8 mouse cellular contexts compared by ENCODE assay signal in genomic region chr7:79520222-79520710, GRCm38 (mm10). TPM values are rescaled to one million over a fixed set of nuclear protein-coding genes. Genes with fewer than 3 reads are reported as not detected.
DNase-seq lines count a peak whose midpoint lies in the region; ATAC-seq lines count a peak whose summit lies in the region.

No protein-coding gene starts in this region.

- H3K27me3 ChIP-seq in liver, embryonic 11.5 days (replicated peaks; ENCODE audit: control insufficient read depth, insufficient read depth, low read length) = peaks cover 79% of the 10 kb centered on the region
- peaks cover 55% of the 10 kb centered on the region for H3K27me3 ChIP-seq in intestine, embryonic 16.5 days (replicated peaks; ENCODE audit: control insufficient read depth, insufficient read depth, low read length)
- H3K27me3 ChIP-seq in neural tube, embryonic 12.5 days (replicated peaks) = peaks cover 2% of the 10 kb centered on the region

- peak; percentile 67 for DNase-seq in liver
- DNase-seq in liver, embryonic 11.5 days (ENCODE audit: low spot score) = no peak
- peak; percentile 79 for DNase-seq in cerebellum, adult 11-12 months
- DNase-seq in frontal cortex, postnatal 36 days (ENCODE audit: low spot score in 2 of 2) = peak; percentile 72 to 83

- no peaks in the 10 kb centered on the region for H3K9me3 ChIP-seq in liver, embryonic 11.5 days (ENCODE audit: control insufficient read depth, low read length)
- H3K9me3 ChIP-seq in intestine, embryonic 16.5 days (ENCODE audit: control insufficient read depth, low read length) = no peaks in the 10 kb centered on the region
- H3K9me3 ChIP-seq in neural tube, embryonic 12.5 days = no peaks in the 10 kb centered on the region

- no peak overlapping the region for H3K9ac ChIP-seq in liver, embryonic 11.5 days (ENCODE audit: low read depth, low read length)
- H3K9ac ChIP-seq in intestine, embryonic 16.5 days (ENCODE audit: low read depth, low read length) = no peak overlapping the region
- peak overlapping the region; percentile 2; the same call in 1 of the 2 replicates for H3K9ac ChIP-seq in neural tube, embryonic 12.5 days

- no peaks in the 10 kb centered on the region for H3K4me1 ChIP-seq in liver, embryonic 11.5 days (replicated peaks; ENCODE audit: control insufficient read depth, insufficient read depth, low read length)
- H3K4me1 ChIP-seq in intestine, embryonic 16.5 days (ENCODE audit: control insufficient read depth, insufficient read depth, low read length) = 0 out of 2 replicates have a peak, but pooled peaks cover 2% of the 10 kb centered on the region
- peaks cover 96% of the 10 kb centered on the region for H3K4me1 ChIP-seq in neural tube, embryonic 12.5 days

- no peak overlapping the region for H3K4me2 ChIP-seq in liver, embryonic 11.5 days
- H3K4me2 ChIP-seq in intestine, embryonic 16.5 days (ENCODE audit: low read depth, low read length) = no peak overlapping the region
- peak overlapping the region; percentile 8; the same call in 1 of the 2 replicates for H3K4me2 ChIP-seq in neural tube, embryonic 12.5 days (replicated peaks)

- WGBS in liver, embryonic 11.5 days = 36% methylated on average over 2 of the region's 2 CpGs
- WGBS in intestine, embryonic 16.5 days = 22% methylated on average over 2 of the region's 2 CpGs
- 16% methylated on average over 2 of the region's 2 CpGs for WGBS in neural tube, embryonic 12.5 days

- no peak overlapping the region for H3K27ac ChIP-seq in liver, embryonic 11.5 days (ENCODE audit: low read depth, low read length)
- no peak overlapping the region for H3K27ac ChIP-seq in intestine, embryonic 16.5 days (ENCODE audit: low read length)
- peak overlapping the region; percentile 99 for H3K27ac ChIP-seq in neural tube, embryonic 12.5 days

- no peak for ATAC-seq in liver, embryonic 11.5 days (replicated peaks; ENCODE audit: low FRiP score)
- ATAC-seq in intestine, embryonic 16.5 days = peak; percentile 70
- ATAC-seq in neural tube, embryonic 12.5 days (ENCODE audit: low FRiP score, low read depth) = peak; percentile 23
- ATAC-seq in megakaryocyte-erythroid progenitor cell, adult 5-6 weeks (replicated peaks; ENCODE audit: low FRiP score, low TSS enrichment, poor library complexity, severe bottlenecking) = no peak
- no peak for ATAC-seq in monocyte, adult 5-6 weeks (replicated peaks; ENCODE audit: insufficient number of reproducible peaks, low FRiP score, low TSS enrichment, poor library complexity, severe bottlenecking)

- H3K36me3 ChIP-seq in liver, embryonic 11.5 days (ENCODE audit: control insufficient read depth, insufficient read depth, low read length) = no peaks in the 10 kb centered on the region
- no peaks in the 10 kb centered on the region for H3K36me3 ChIP-seq in intestine, embryonic 16.5 days (ENCODE audit: control insufficient read depth, insufficient read depth, low read length)
- H3K36me3 ChIP-seq in neural tube, embryonic 12.5 days = peaks cover 18% of the 10 kb centered on the region

- no peak overlapping the region for H3K4me3 ChIP-seq in liver, embryonic 11.5 days (ENCODE audit: low read depth, low read length)
- H3K4me3 ChIP-seq in intestine, embryonic 16.5 days (ENCODE audit: low read length) = no peak overlapping the region
- H3K4me3 ChIP-seq in neural tube, embryonic 12.5 days = no peak overlapping the region

RNA-seq across cellular contexts. Expression of gene Polg, which starts 54.1 kb away (rescaled TPM):
- polyA plus RNA-seq in liver, embryonic 11.5 days (2014; fragmentation: Nextera tagmentation; extraction: Ambion mirVana) = 39.8 and 41.1 TPM in 2 replicates
- 39.1 and 42.8 TPM in 2 replicates for polyA plus RNA-seq in intestine, embryonic 16.5 days (2015; fragmentation: Nextera tagmentation; extraction: Ambion mirVana)
- polyA plus RNA-seq in neural tube, embryonic 12.5 days (2016; fragmentation: Nextera tagmentation; extraction: Ambion mirVana) = 45.6 and 48.5 TPM in 2 replicates
- total RNA-seq in megakaryocyte-erythroid progenitor cell, adult 5-6 weeks (2014; fragmentation: Nextera tagmentation) = 41.8 and 77.5 TPM in 2 replicates
- 40.8 and 90.7 TPM in 2 replicates for total RNA-seq in megakaryocyte-erythroid progenitor cell, adult 5-6 weeks (2017)
- total RNA-seq in monocyte, adult 5-6 weeks (2017) = 70.5 to 97.7 TPM (median 92.7 TPM) in 3 replicates

Comparison
In these comparisons a context has a peak if more than half of its experiments do, and no peak if none do; other contexts are left out.
1. ATAC-seq: peak in intestine, embryonic 16.5 days (single experiment) and neural tube, embryonic 12.5 days (single experiment); none in liver, embryonic 11.5 days (single experiment), megakaryocyte-erythroid progenitor cell, adult 5-6 weeks (single experiment) and monocyte, adult 5-6 weeks (single experiment).